In genomic region chr7:116206806-116207571, GRCm38 (mm10) we compare ENCODE assay signal across 18 mouse cellular contexts.
DNase-seq lines count a peak whose midpoint lies in the region; ATAC-seq lines count a peak whose summit lies in the region.
"Had no signal": no experiment of that assay in that cellular context is flagged by ENCODE, and none has a peak within 500 bp of the region (broad histone marks: within the 10 kb centered on the region; RNA-seq: fewer than 3 reads in every experiment).

No protein-coding gene starts in this region.

- H3K9me3 ChIP-seq in lung, embryonic 16.5 days (ENCODE audit: control insufficient read depth, low read length): no peaks in the 10 kb centered on the region
- H3K9me3 ChIP-seq: forebrain, embryonic 13.5 days; G1E; hindbrain, embryonic 15.5 days; megakaryocyte, embryonic 14.5 days; midbrain, embryonic 15.5 days had no signal

- intact Hi-C loops in heart, postnatal 36 days (cut with DNase I): no loop called here

- peak; percentile 16; the same call in 1 of the 2 replicates for ATAC-seq in lung, embryonic 16.5 days (ENCODE audit: low read depth)
- ATAC-seq in granulocyte monocyte progenitor cell, adult 5-6 weeks (replicated peaks; ENCODE audit: poor library complexity, severe bottlenecking): peak; percentile 91
- ATAC-seq: forebrain, embryonic 13.5 days; liver, postnatal 0 days; midbrain, embryonic 15.5 days had no signal

- H3K36me3 ChIP-seq in lung, embryonic 16.5 days (ENCODE audit: control insufficient read depth, insufficient read depth, low read length): no peaks in the 10 kb centered on the region
- H3K36me3 ChIP-seq: hindbrain, embryonic 15.5 days; midbrain, embryonic 15.5 days had no signal

- no peaks in the 10 kb centered on the region for H3K27me3 ChIP-seq in lung, embryonic 16.5 days (ENCODE audit: control insufficient read depth, insufficient read depth, low read depth, low read length)
- H3K27me3 ChIP-seq: forebrain, embryonic 13.5 days; hindbrain, embryonic 15.5 days; midbrain, embryonic 15.5 days had no signal

- H3K4me3 ChIP-seq in lung, embryonic 16.5 days (ENCODE audit: low read length): no peak overlapping the region
- H3K4me3 ChIP-seq: forebrain, embryonic 13.5 days; hindbrain, embryonic 15.5 days; megakaryocyte, embryonic 14.5 days; midbrain, embryonic 15.5 days had no signal

- no peak overlapping the region for H3K27ac ChIP-seq in lung, embryonic 16.5 days (ENCODE audit: low read length)
- H3K27ac ChIP-seq: forebrain, embryonic 13.5 days; hindbrain, embryonic 15.5 days; midbrain, embryonic 15.5 days had no signal

- peak; percentile 12 to 27 for DNase-seq in heart, adult 9 months (ENCODE audit: low spot score in 2 of 2)
- no peak for DNase-seq in heart, postnatal 36 days
- DNase-seq in lung, adult 18-20 months: no peak
- DNase-seq in spleen, adult 18-20 months: no peak
- no peak for DNase-seq in left cerebral cortex, adult 8-10 months (ENCODE audit: low spot score in 2 of 2)
- DNase-seq: cerebellum, postnatal 14 days; kidney, adult 8-10 months; kidney, postnatal 4 days; liver, postnatal 0 days; right cerebral cortex, adult 18-20 months; thymus, adult 18-20 months had no signal

- H3K9ac ChIP-seq in lung, embryonic 16.5 days (ENCODE audit: low read length): 0 out of 2 replicates have a peak overlapping the region, but pooled peaks have one; percentile 11
- H3K9ac ChIP-seq: forebrain, embryonic 13.5 days; hindbrain, embryonic 15.5 days; liver, postnatal 0 days; midbrain, embryonic 15.5 days had no signal

- no peak overlapping the region for H3K4me2 ChIP-seq in lung, embryonic 16.5 days (ENCODE audit: low read depth, low read length)
- H3K4me2 ChIP-seq: forebrain, embryonic 13.5 days; hindbrain, embryonic 15.5 days; midbrain, embryonic 15.5 days had no signal

- H3K4me1 ChIP-seq in lung, embryonic 16.5 days (replicated peaks; ENCODE audit: control insufficient read depth, insufficient read depth, low read length): peaks cover 5% of the 10 kb centered on the region

- 44% methylated on average over 7 of the region's 7 CpGs for WGBS in lung, embryonic 16.5 days

Comparison
In these comparisons a context has a peak if more than half of its experiments do, and no peak if none do; other contexts are left out.
1. DNase-seq: peak in heart, adult 9 months (2 of 2); none in heart, postnatal 36 days (0 of 2), lung, adult 18-20 months (0 of 2), spleen, adult 18-20 months (0 of 2) and left cerebral cortex, adult 8-10 months (0 of 2).